Mouse (Mus musculus) lung, embryonic 14.5 days (tissue): ENCODE results near the gene Eme1. TPM values are rescaled to one million over a fixed set of nuclear protein-coding genes. Genes with fewer than 3 reads are reported as not detected.
A peak's percentile ranks its signal among the peaks of the same experiment; 100 is the strongest.

Experiments
- ATAC-seq: fragments of 200-750 bp; cut with Nextera tagmentation; 2 replicates; pipeline ENCODE4 v1.8.0; 2017; ENCODE audit warnings: mild to moderate bottlenecking, moderate TSS enrichment, moderate library complexity; ENCODE audit not compliant: insufficient read depth
- DNase-seq: peaks from one replicate; pipeline ENCODE4 v3.0.0-alpha.2; 2015
- H3K27ac ChIP-seq: fragments of 300-500 bp; sonication (generic); 2 replicates; pipeline ENCODE4 v1.5.1; 2014; ENCODE audit warnings: low read depth, mild to moderate bottlenecking, moderate library complexity
- H3K27me3 ChIP-seq: fragments of 300-500 bp; sonication (generic); 2 replicates; pipeline ENCODE4 v1.6.1; 2014; ENCODE audit warnings: low read length, control low read depth; ENCODE audit not compliant: insufficient read depth
- H3K36me3 ChIP-seq: fragments of 300-500 bp; sonication (generic); 2 replicates; pipeline ENCODE4 v1.6.1; 2014; ENCODE audit warnings: control low read depth; ENCODE audit not compliant: insufficient read depth
- H3K4me1 ChIP-seq: fragments of 300-500 bp; sonication (generic); 2 replicates; pipeline ENCODE4 v1.6.1; 2014; ENCODE audit warnings: antibody characterized with exemption, control low read depth; ENCODE audit not compliant: insufficient read depth
- H3K4me2 ChIP-seq: fragments of 300-500 bp; sonication (generic); 2 replicates; pipeline ENCODE4 v1.6.1; 2014; ENCODE audit warnings: mild to moderate bottlenecking
- H3K4me3 ChIP-seq: fragments of 300-500 bp; sonication (generic); 2 replicates; pipeline ENCODE4 v1.5.1; 2014; ENCODE audit warnings: low read depth, low read length
- H3K9ac ChIP-seq: fragments of 300-500 bp; sonication (generic); 2 replicates; pipeline ENCODE4 v1.6.1; 2014
- H3K9me3 ChIP-seq: fragments of 300-500 bp; sonication (generic); 2 replicates; pipeline ENCODE4 v1.6.1; 2016; ENCODE audit warnings: low read depth, low read length, control low read depth
- CTCF ChIP-seq: IDR thresholded peaks from 2 replicates; pipeline ENCODE4 v1.5.1; 2016; ENCODE audit warnings: antibody characterized with exemption, low read depth
- WGBS: fragments of 180-500 bp; shearing (Covaris S2); extraction: QIAGEN DNeasy Blood & Tissue Kit; methylation state at CpG from one replicate; pipeline ENCODE4 v1.1.7; 2014; 5-methylcytosine and 5-hydroxymethylcytosine counted together
- polyA plus RNA-seq: library from polyadenylated mRNA; unstranded; fragments of >200 nt; fragmentation: Nextera tagmentation; extraction: Ambion mirVana; gene quantifications from 2 replicates; pipeline ENCODE4 v1.2.1, GENCODE M21; 2014

The Eme1 gene
- polyA plus RNA-seq, 1 experiment from 2014 or later: 30.0 TPM

DNA sequence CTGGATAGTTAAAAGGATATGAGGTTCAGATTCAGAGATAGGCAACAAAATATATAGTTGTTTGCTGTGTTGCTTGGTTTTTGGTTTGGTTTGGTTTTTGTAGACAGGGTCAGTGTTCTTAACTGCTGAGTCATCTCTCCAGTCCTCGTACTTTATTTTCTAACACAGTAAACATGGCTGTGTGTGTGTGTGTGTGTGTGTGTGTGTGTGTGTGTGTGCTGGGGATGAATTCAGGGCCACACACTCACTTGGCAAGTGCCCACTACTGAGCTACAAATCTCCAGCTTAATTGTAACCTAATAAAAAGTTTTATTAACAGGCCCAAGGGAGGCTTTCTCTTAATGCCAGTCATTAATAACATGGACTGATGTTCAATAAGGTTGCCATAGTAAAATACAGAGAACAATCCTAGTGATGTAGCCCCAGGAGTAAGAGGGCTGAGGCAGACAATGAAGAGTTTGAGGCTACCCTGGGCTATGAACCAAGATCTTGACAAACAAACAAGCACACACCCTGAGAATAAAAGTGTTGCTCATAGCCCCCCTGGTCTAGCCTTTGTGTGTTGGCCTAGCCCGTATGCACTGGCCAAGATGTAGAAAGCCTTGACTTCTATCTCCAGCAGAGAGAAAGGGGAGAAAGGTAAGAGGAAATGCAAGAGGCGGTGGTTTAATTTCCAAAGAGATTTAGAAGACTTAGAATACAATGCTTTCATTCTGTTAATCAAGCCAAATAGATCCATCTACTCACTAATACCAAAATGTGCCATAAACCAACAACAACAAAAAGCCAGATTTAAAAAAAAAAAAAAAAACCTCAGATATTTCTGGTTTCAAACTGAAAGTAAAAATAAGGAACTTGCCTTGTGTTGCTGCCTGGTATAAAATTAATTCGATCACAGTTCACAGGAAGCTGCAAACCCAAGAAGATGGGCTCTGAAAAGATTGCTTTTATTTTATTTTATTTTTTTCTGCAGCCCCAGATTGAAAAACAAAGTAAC lies 42.7 kb downstream of the Eme1 start:
- H3K27ac ChIP-seq: no peak overlapping the region
- no peaks in the 10 kb centered on the region for H3K9me3 ChIP-seq
- DNase-seq (no peak), ATAC-seq (no peak)
- WGBS: 64% methylated on average over 4 of the region's 4 CpGs
- no peak overlapping the region for H3K4me2 ChIP-seq
- no peak for TF ChIP-seq CTCF
- no peaks in the 10 kb centered on the region for H3K4me1 ChIP-seq
- H3K9ac ChIP-seq: no peak overlapping the region
- no peak overlapping the region for H3K4me3 ChIP-seq
- H3K27me3 ChIP-seq: no peaks in the 10 kb centered on the region
- H3K36me3 ChIP-seq: no peaks in the 10 kb centered on the region

DNA sequence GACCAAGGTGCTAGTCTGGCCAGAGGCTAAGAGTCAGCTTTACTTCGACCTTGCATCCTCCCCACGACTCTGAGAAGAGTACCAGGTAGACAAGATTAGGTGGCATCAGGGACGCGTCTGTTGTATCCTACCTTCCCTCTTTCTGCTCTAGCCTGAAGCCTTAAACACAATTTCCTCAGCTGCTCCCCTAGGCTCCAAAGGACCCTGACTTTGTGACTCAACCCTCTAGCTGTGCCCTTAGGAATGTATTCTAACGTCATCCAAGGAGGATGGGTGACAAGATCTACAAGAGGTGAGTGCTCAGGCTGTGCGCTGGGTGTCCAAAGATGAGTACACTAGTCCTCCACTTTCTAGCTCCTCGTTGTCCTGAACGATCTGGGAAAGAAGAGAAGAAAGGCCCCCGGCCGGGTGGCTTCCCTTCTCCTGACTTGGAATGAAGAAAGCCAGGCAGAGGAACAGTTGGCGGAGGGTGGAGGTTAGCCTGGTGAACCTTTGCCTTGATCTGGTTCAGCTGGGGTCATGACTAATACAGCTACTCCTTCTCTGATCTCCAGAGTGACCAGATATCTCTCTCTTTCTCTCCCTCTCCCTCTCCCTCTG lies 51.3 kb downstream of the Eme1 start:
- no peak for TF ChIP-seq CTCF
- 62% methylated on average over 11 of the region's 11 CpGs for WGBS

DNA sequence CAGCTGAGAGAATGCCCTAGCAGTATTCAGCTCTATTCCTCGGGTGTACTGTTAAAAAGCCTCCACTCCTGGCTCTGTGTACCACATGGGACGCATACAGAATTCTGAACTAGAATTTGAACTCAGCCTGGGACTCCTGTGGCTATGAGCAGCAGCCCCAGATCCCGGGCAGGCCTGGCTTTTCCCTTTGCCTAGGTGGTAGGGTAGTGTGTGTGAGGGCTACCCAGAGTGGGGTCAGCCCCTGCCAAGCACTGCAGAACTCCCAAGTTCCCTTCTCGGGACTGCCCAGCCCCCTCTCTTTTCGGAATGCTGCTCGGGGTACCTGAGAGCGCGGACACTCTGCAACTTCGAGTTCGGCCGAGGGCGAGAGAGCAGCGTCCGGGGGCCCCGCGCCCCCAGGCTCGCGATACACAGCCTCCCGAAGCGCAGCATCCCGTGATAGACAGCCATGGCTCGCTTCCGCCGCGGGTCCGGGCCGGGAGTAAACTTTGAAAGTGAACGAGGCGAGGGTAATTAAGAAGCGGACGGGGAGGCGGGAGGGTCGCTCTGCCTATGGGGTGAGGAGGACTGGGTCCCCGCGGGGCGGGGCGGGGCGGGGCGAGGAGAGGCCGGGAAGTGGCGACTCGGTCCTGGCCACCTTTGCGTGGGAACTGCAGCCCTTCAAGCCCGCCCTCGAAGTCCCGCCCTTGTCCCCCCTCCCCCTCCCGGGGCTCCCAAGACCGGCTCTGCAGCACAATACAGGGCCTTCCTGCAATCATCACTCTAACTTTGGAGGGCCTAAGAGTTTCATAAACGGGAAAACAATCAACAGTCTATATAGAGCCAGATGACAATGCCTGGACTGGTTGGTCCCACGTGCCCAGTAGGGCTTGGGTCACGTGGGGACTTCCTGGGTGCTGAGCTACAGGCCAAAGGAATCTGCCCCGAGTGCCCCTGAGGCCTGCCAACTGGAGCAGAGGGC lies 52.2 kb downstream of the Eme1 start, which contains the start of gene Acsf2:
Gene Acsf2, minus strand, starts transcription at position 551 of the 961 bp plus-strand sequence.
- Histone ChIP-seq H3K36me3 (no peaks in the 10 kb centered on the region), H3K4me1 (peaks cover 4% of the 10 kb centered on the region; the same call in 1 of the 2 replicates), H3K9me3 (no peaks in the 10 kb centered on the region), H3K27ac (peak within 1 kb of the TSS; percentile 72), H3K9ac (peak within 1 kb of the TSS; percentile 65), H3K4me2 (peak within 1 kb of the TSS; percentile 80), H3K27me3 (no peaks in the 10 kb centered on the region), H3K4me3 (peak within 1 kb of the TSS; percentile 58)
- WGBS: under 1% methylated on average over 52 of the region's 52 CpGs
- DNase-seq (peak; percentile 89), ATAC-seq (peak; percentile 93)
- TF ChIP-seq CTCF: no peak

More for the DNA sequence above, 51.3 kb downstream of the Eme1 start:
- Histone ChIP-seq H3K4me1 (peaks cover 4% of the 10 kb centered on the region; the same call in 1 of the 2 replicates), H3K4me2 (peak overlapping the region; percentile 80), H3K9me3 (no peaks in the 10 kb centered on the region), H3K36me3 (no peaks in the 10 kb centered on the region), H3K9ac (peak overlapping the region; percentile 65), H3K27me3 (no peaks in the 10 kb centered on the region), H3K27ac (peak overlapping the region; percentile 72), H3K4me3 (peak overlapping the region; percentile 58)
- DNase-seq (no peak), ATAC-seq (no peak)

DNA sequence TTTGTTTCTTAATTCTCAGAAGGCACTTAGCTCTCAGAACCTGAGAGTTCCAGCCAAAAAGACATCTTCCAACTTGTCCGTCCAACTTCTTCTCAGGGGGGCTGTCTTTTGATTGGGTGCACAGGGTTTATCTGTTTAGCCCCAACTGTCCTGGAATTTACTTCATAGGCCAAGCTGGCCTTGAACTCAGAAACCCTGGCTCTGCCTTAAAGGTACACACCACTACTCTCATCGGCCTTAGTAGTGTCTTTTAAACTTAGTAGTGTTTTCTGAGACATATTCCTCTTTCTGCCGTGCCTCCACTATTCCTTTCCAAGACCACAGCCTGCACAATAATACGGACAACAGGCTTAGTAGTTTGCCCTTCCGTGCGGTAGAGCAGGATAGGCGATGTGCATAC lies 53.3 kb downstream of the Eme1 start:
- DNase-seq: no peak
- TF ChIP-seq CTCF: no peak
- Histone ChIP-seq H3K36me3 (no peaks in the 10 kb centered on the region), H3K27me3 (no peaks in the 10 kb centered on the region), H3K9me3 (no peaks in the 10 kb centered on the region), H3K27ac (no peak overlapping the region), H3K4me3 (peak overlapping the region; percentile 58; the same call in 1 of the 2 replicates), H3K4me2 (peak overlapping the region; percentile 80), H3K9ac (no peak overlapping the region), H3K4me1 (peaks cover 4% of the 10 kb centered on the region; the same call in 1 of the 2 replicates)
- ATAC-seq: no peak
- 90% methylated on average over 7 of the region's 7 CpGs for WGBS

DNA sequence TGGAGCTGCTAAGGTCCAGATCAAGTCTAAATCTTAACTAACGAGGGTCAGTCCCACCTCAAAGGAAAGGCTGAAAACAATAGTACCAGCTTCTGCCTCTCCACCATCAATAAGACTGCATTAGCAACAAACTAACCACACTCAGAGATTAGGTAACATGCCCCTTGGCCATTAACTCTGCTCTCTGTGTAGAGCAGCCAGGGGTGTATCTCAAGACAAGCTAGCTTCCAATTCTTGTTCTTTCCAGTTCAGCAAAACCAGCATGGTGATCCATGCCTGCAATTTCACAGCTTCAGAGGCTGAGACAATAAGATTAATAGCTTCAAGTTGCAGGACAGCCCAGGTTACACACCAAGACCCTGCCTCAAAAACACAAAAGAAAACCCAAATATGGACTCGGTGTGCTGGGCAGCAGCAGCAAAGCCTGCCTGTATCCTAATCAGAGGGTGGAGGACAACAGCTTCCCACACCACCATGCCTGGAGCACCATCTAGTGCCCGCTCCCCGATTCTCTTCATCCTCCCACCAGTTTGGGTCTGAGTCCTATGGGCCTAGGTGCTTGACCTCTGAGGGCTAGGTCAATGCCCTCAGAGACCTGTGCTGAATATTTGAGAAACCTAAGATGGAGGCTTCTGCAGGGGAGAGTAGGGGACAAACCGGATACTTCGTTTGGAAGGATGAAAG lies 55.2 kb downstream of the Eme1 start:
- Histone ChIP-seq H3K9me3 (no peaks in the 10 kb centered on the region), H3K36me3 (no peaks in the 10 kb centered on the region), H3K9ac (no peak overlapping the region), H3K4me1 (peaks cover 4% of the 10 kb centered on the region; the same call in 1 of the 2 replicates), H3K27ac (no peak overlapping the region), H3K4me3 (no peak overlapping the region), H3K4me2 (no peak overlapping the region), H3K27me3 (no peaks in the 10 kb centered on the region)
- no peak for TF ChIP-seq CTCF
- ATAC-seq: no peak
- DNase-seq: no peak
- 64% methylated on average over 6 of the region's 6 CpGs for WGBS

DNA sequence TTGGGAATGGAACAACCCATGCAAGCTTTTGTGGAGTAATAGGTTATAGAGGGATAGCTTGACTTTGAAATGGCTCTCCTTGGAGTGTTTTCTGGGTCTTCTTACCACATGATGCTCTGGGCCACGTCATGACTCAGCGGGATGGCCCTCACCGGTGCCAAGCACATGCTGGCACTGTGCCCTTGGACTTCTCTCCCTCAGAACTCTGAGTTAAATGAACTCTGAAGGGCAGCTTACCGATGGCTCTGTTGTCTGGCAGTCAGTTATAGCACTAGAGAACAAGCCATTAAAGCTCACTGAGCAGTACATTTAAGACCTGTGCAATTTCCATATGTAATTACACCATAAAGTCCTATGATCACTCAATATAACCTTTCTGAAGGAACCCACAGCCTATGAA lies 56.4 kb downstream of the Eme1 start:
- no peak overlapping the region for H3K4me3 ChIP-seq
- no peak for DNase-seq
- peaks cover 4% of the 10 kb centered on the region; the same call in 1 of the 2 replicates for H3K4me1 ChIP-seq
- TF ChIP-seq CTCF: no peak
- no peak overlapping the region for H3K9ac ChIP-seq
- 78% methylated on average over 4 of the region's 4 CpGs for WGBS
- H3K27ac ChIP-seq: no peak overlapping the region
- ATAC-seq: no peak
- H3K9me3 ChIP-seq: no peaks in the 10 kb centered on the region
- H3K27me3 ChIP-seq: no peaks in the 10 kb centered on the region
- no peak overlapping the region for H3K4me2 ChIP-seq
- H3K36me3 ChIP-seq: no peaks in the 10 kb centered on the region
